Mouse (Mus musculus): Measurements from ENCODE around the gene Gh.
"Not testable (repeated sequence)": the region's sequence is repeated elsewhere in the genome, so short reads cannot be mapped to it uniquely, and the experiment has no call there.

Gh gene

GRCm38 (mm10) chr11:106301765-106302164 lies at the start of gene Gh:
Gene Gh (minus strand): TSS chr11:106301865.
- no peak for DNase-seq (ENCODE audit: low spot score)

GRCm38 (mm10) chr11:106351253-106351652 lies 49.6 kb upstream of the Gh start:
- DNase-seq (ENCODE audit: low spot score) = no peak

- peak; percentile 24 for DNase-seq (ENCODE audit: low spot score)
Measured at GRCm38 (mm10) chr11:106350853-106351252, 49.2 kb upstream of the Gh start.

- no peak for DNase-seq (ENCODE audit: low spot score)
Measured at GRCm38 (mm10) chr11:106349772-106350171, 48.1 kb upstream of the Gh start.

- peak; percentile 28 for DNase-seq (ENCODE audit: low spot score)
Measured at GRCm38 (mm10) chr11:106344910-106345309, 43.2 kb upstream of the Gh start.

GRCm38 (mm10) chr11:106340990-106341520 lies 39.4 kb upstream of the Gh start:
- no peak for DNase-seq (ENCODE audit: low spot score)

GRCm38 (mm10) chr11:106339323-106339722 lies 37.7 kb upstream of the Gh start:
- DNase-seq (ENCODE audit: low spot score) = not testable (repeated sequence)

- no peak for DNase-seq (ENCODE audit: low spot score)
Measured at GRCm38 (mm10) chr11:106338870-106339269, 37.2 kb upstream of the Gh start.

- no peak for DNase-seq (ENCODE audit: low spot score)
Measured at GRCm38 (mm10) chr11:106338029-106338428, 36.4 kb upstream of the Gh start.

GRCm38 (mm10) chr11:106334066-106334465 lies 32.4 kb upstream of the Gh start:
- no peak for DNase-seq (ENCODE audit: low spot score)

GRCm38 (mm10) chr11:106332458-106332857 lies 30.8 kb upstream of the Gh start:
- DNase-seq (ENCODE audit: low spot score) = no peak

- DNase-seq (ENCODE audit: low spot score) = peak; percentile 55
Measured at GRCm38 (mm10) chr11:106329682-106330081, 28.0 kb upstream of the Gh start.

- no peak for DNase-seq (ENCODE audit: low spot score)
Measured at GRCm38 (mm10) chr11:106329128-106329527, 27.5 kb upstream of the Gh start.

GRCm38 (mm10) chr11:106328521-106328920 lies 26.9 kb upstream of the Gh start:
- no peak for DNase-seq (ENCODE audit: low spot score)

GRCm38 (mm10) chr11:106326475-106326874 lies 24.8 kb upstream of the Gh start:
- no peak for DNase-seq (ENCODE audit: low spot score)

- DNase-seq (ENCODE audit: low spot score) = peak; percentile 74
Measured at GRCm38 (mm10) chr11:106325566-106326206, 24.0 kb upstream of the Gh start.

GRCm38 (mm10) chr11:106324858-106325257 lies 23.2 kb upstream of the Gh start:
- DNase-seq (ENCODE audit: low spot score) = peak; percentile 32

GRCm38 (mm10) chr11:106318406-106319366 lies 17.0 kb upstream of the Gh start:
- no peak for DNase-seq (ENCODE audit: low spot score)

- no peak for DNase-seq (ENCODE audit: low spot score)
Measured at GRCm38 (mm10) chr11:106317801-106318200, 16.1 kb upstream of the Gh start.

GRCm38 (mm10) chr11:106316416-106316815 lies 14.8 kb upstream of the Gh start:
- peak; percentile 44 for DNase-seq (ENCODE audit: low spot score)

GRCm38 (mm10) chr11:106314333-106314812 lies 12.7 kb upstream of the Gh start, which contains the start of gene Cd79b:
Gene Cd79b (minus strand): TSS chr11:106314762.
- no peak for DNase-seq (ENCODE audit: low spot score)

- no peak for DNase-seq (ENCODE audit: low spot score)
Measured at GRCm38 (mm10) chr11:106313533-106313932, 11.9 kb upstream of the Gh start.

- no peak for DNase-seq (ENCODE audit: low spot score)
Measured at GRCm38 (mm10) chr11:106310123-106310522, 8.5 kb upstream of the Gh start.

Data from embryo, embryonic 10.5 days (tissue).